Mouse (Mus musculus) heart, embryonic 15.5 days (tissue): ENCODE data around the gene Dcst1. TPM values are rescaled to one million over a fixed set of nuclear protein-coding genes. Genes with fewer than 3 reads are reported as not detected.

ENCODE experiments used
- ATAC-seq: fragments of 200-750 bp; cut with Nextera tagmentation; replicated peaks from 2 replicates; pipeline ENCODE4 v1.8.0; 2017; ENCODE audit warnings: low read depth, moderate TSS enrichment; ENCODE audit not compliant: insufficient number of reproducible peaks, insufficient read depth, low FRiP score
- H3K27ac ChIP-seq: fragments of 300-500 bp; sonication (generic); 2 replicates; pipeline ENCODE4 v1.5.1; 2015; ENCODE audit warnings: mild to moderate bottlenecking, inconsistent platforms
- H3K27me3 ChIP-seq: fragments of 300-500 bp; sonication (generic); 2 replicates; pipeline ENCODE4 v1.6.1; 2015; ENCODE audit warnings: inconsistent platforms
- H3K36me3 ChIP-seq: fragments of 300-500 bp; sonication (generic); 2 replicates; pipeline ENCODE4 v1.6.1; 2015; ENCODE audit warnings: mild to moderate bottlenecking, inconsistent platforms
- H3K4me1 ChIP-seq: fragments of 300-500 bp; sonication (generic); replicated peaks from 2 replicates; pipeline ENCODE4 v1.6.1; 2015; ENCODE audit warnings: inconsistent platforms
- H3K4me2 ChIP-seq: fragments of 300-500 bp; sonication (generic); 2 replicates; pipeline ENCODE4 v1.6.1; 2015; ENCODE audit warnings: inconsistent platforms, mild to moderate bottlenecking, moderate library complexity
- H3K4me3 ChIP-seq: fragments of 300-500 bp; sonication (generic); 2 replicates; pipeline ENCODE4 v1.5.1; 2015; ENCODE audit warnings: mild to moderate bottlenecking, inconsistent platforms
- H3K9ac ChIP-seq: fragments of 300-500 bp; sonication (generic); 2 replicates; pipeline ENCODE4 v1.6.1; 2015; ENCODE audit warnings: mild to moderate bottlenecking, inconsistent platforms
- H3K9me3 ChIP-seq: fragments of 300-500 bp; sonication (generic); replicated peaks from 2 replicates; pipeline ENCODE4 v1.6.1; 2016; ENCODE audit warnings: inconsistent platforms
- WGBS: fragments of 180-500 bp; shearing (Covaris S2); methylation state at CpG from one replicate; pipeline ENCODE4 v1.1.7; 2015; ENCODE audit warnings: mixed read lengths; 5-methylcytosine and 5-hydroxymethylcytosine counted together
- polyA plus RNA-seq: library from polyadenylated mRNA; unstranded; fragments of >200 nt; fragmentation: Nextera tagmentation; extraction: Ambion mirVana; gene quantifications from 2 replicates; pipeline ENCODE4 v1.2.1, GENCODE M21; 2015

Dcst1 gene
- polyA plus RNA-seq, result 0.06 and 0.18 TPM in 2 replicates

DNA sequence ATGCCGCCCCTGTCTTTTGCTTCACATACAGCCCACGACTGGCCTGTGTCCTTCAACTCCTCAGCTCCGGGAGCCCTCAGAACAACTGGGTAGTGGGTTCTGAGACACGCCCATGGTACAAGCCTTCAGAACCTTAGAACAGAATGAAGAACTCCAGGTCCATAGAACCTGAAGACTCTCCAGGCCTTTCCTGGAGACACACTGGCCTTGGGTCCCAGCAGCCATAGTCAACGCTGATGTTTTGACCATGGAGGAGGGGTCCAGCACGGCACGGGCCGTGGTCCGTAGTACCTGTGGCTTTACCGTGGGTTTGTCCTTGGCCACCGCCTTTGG, at the start of gene Dcst1:
Gene Dcst1, minus strand, starts transcription at position 101 of the 333 bp plus-strand sequence.
- Histone ChIP-seq H3K9ac (no peak within 1 kb of the TSS), H3K9me3 (no peaks in the 10 kb centered on the region), H3K4me2 (no peak within 1 kb of the TSS), H3K27ac (no peak within 1 kb of the TSS), H3K36me3 (no peaks in the 10 kb centered on the region), H3K27me3 (peaks cover 16% of the 10 kb centered on the region; the same call in 1 of the 2 replicates), H3K4me1 (no peaks in the 10 kb centered on the region; the same call in 1 of the 2 replicates), H3K4me3 (no peak within 1 kb of the TSS)
- ATAC-seq, result no peak
- 87% methylated on average over 11 of the region's 11 CpGs for WGBS

DNA sequence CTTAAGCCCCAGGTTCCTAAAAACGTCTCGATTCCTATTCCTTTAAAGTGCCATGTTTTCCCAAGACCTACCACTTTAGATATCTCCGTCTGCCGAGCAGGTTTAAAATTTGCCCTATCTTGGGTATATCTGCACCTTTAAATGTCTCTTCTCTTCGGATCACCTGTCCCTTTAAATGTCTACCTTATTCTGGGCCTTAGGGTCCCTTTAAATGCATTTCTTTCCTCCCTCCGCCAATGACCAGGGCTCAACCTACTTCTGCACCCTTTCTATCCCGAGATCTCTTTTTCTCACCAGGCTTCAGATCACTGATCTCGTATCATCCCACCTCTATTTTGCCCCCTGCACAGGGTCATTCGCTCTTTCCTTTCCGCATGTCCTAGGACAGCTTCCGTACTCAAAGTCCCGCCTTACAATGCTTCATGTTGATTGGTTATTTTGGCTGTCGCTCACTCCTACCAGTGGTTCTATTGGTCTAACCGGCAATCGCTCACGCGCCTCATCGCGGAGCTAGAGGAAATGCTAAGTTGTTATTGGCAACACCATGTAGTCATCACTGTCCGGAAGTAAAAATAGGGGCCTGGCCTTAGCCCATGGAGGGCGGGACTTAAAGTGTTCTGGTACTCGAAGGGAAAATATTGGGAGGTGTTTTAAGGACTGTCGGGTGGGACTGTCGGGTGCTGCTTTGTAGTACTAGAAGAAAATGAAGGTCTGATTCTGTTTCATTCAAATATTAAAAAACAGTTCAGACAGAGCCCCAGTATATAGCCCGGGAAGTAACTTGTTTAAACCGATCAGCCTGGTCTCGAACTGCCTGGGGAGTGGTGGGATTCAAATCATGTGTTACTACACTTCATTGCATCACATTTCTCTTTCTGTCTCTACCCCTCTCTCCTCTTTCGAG, 46.7 kb upstream of the Dcst1 start, which contains the start of gene Flad1:
Gene Flad1, minus strand, starts transcription at position 381 of the 904 bp plus-strand sequence.
- no peaks in the 10 kb centered on the region for H3K27me3 ChIP-seq
- H3K4me1 ChIP-seq, result peaks cover 9% of the 10 kb centered on the region
- H3K9me3 ChIP-seq, result no peaks in the 10 kb centered on the region
- 5% methylated on average over 28 of the region's 28 CpGs for WGBS
- peak within 1 kb of the TSS; percentile 80 for H3K4me2 ChIP-seq
- H3K4me3 ChIP-seq, result peak within 1 kb of the TSS; percentile 64
- H3K36me3 ChIP-seq, result peaks cover 35% of the 10 kb centered on the region
- H3K27ac ChIP-seq, result peak within 1 kb of the TSS; percentile 53
- ATAC-seq, result peak; percentile 99
- H3K9ac ChIP-seq, result peak within 1 kb of the TSS; percentile 62

DNA sequence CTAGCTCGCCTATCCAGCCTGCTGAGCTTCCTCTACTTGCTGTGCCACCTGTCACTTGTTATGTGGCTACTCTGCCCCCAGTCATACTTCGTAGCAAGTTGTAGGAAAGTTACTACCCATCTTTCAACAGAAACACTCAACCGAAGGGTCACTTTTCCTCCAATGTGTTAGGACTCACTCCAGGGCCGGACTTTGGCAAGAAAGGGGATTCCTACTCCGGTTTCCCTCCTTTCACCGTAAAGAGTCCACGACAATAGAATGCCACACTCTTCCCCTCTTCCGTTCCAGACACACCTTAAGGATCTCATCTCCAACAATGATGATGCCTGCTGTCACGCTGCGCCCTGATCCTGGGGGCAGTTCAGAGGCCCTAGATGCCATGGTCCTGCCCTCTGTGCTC, 45.8 kb upstream of the Dcst1 start:
- peaks cover 26% of the 10 kb centered on the region for H3K36me3 ChIP-seq
- H3K27ac ChIP-seq, result peak overlapping the region; percentile 29; the same call in 1 of the 2 replicates
- 72% methylated on average over 10 of the region's 10 CpGs for WGBS

DNA sequence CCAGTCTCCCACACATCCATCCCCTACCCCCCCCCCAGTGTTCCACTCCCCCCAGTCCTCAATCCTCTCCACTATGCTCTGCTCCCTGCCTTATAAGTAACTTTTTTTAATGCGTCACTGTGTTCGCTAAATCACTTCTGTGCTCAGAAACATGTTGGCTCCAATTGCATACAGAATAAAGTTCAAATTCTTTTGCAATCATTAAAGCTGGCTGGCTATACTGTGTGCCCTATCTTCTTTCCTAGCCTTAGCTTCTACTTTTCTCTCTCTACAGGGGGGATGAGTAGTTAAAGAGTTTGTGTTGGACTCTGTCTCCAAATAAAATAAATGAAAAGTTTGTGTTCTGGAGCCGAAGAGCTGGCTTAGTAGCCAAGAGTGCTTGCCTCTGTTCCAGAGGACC, 44.6 kb upstream of the Dcst1 start:
- H3K4me1 ChIP-seq, result peaks cover 8% of the 10 kb centered on the region
- H3K4me2 ChIP-seq, result no peak overlapping the region
- H3K36me3 ChIP-seq, result peaks cover 23% of the 10 kb centered on the region
- no peak overlapping the region for H3K4me3 ChIP-seq
- no peaks in the 10 kb centered on the region for H3K27me3 ChIP-seq
- H3K9ac ChIP-seq, result no peak overlapping the region
- H3K27ac ChIP-seq, result no peak overlapping the region
- WGBS, result 91% methylated on average over 3 of the region's 3 CpGs
- no peak for ATAC-seq
- no peaks in the 10 kb centered on the region for H3K9me3 ChIP-seq

More for the DNA sequence above, 45.8 kb upstream of the Dcst1 start:
- Histone ChIP-seq H3K9ac (peak overlapping the region; percentile 62), H3K4me1 (peaks cover 8% of the 10 kb centered on the region), H3K27me3 (no peaks in the 10 kb centered on the region), H3K4me2 (peak overlapping the region; percentile 80), H3K4me3 (peak overlapping the region; percentile 64), H3K9me3 (no peaks in the 10 kb centered on the region)
- ATAC-seq, result no peak

DNA sequence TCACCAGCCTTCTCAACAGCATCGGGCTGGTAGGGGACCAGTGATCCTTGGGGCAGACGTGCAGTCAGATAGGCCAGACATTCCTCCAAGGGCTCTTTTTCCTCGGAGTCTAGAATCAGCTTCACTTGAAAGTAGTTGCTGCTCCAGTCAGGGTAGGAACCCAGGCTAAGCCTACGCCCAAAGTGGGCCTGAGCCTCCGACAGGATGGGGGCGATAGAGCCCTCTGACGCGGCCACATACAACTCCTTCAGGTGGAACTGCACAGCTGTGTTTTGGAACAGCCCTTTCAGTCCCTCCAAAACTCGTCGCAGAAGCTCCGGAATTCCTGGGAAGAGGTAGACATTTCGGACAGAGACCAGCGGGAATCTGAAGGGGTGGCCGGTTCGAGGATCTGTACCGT, 43.4 kb upstream of the Dcst1 start:
- WGBS, result 63% methylated on average over 16 of the region's 16 CpGs
- Histone ChIP-seq H3K27ac (no peak overlapping the region), H3K4me2 (no peak overlapping the region), H3K9ac (no peak overlapping the region), H3K4me1 (peaks cover 8% of the 10 kb centered on the region), H3K4me3 (no peak overlapping the region), H3K27me3 (no peaks in the 10 kb centered on the region), H3K9me3 (no peaks in the 10 kb centered on the region), H3K36me3 (peaks cover 27% of the 10 kb centered on the region)
- ATAC-seq, result no peak

DNA sequence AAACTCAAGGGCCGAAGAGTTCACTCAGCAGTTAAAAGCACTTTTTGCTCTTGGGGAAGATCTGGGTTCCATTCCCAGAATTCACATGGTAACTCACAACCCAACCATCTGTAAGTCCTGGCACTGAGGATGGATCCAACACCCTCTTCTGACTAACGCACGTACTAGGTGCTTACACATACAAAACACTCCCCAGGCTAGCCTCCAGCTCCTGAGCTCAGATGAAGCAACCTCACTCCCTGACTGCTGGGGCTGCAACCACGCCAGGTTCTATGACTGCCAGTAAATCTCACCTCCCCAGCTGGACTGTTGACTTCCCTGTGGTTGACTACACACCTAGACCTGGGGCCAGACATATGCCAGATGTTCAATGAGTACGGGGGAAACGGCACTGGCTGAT, 41.8 kb upstream of the Dcst1 start:
- Histone ChIP-seq H3K27me3 (no peaks in the 10 kb centered on the region), H3K4me3 (no peak overlapping the region), H3K4me1 (peaks cover 8% of the 10 kb centered on the region), H3K9ac (no peak overlapping the region), H3K27ac (no peak overlapping the region), H3K4me2 (no peak overlapping the region), H3K36me3 (peaks cover 37% of the 10 kb centered on the region), H3K9me3 (no peaks in the 10 kb centered on the region)
- no peak for ATAC-seq
- WGBS, result 90% methylated on average over 6 of the region's 6 CpGs

DNA sequence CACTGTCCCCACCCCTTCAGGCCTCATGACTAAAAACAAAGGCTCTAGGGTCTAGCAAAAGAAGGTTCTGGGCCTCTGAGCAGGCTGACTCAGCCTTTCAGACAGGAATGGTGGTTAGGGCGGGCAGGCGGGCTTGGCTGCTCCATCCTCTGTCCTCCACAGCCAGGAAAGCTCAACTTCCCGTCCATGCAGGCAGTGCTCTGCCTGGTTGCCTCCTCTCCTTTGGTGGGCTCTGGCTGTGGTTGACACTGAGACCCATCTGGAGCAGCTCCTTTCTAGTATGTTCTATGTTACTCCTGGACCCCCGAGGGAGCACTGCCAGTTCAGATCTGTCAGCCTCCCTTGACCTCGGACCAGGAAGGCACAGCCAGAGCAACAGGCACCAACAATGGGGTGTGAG, 37.6 kb upstream of the Dcst1 start, which contains the start of gene Lenep:
Gene Lenep, minus strand, starts transcription at position 101 of the 400 bp plus-strand sequence.
- no peak for ATAC-seq
- Histone ChIP-seq H3K4me1 (no peaks in the 10 kb centered on the region), H3K27me3 (no peaks in the 10 kb centered on the region), H3K27ac (no peak within 1 kb of the TSS), H3K9ac (no peak within 1 kb of the TSS), H3K4me3 (no peak within 1 kb of the TSS), H3K36me3 (peaks cover 39% of the 10 kb centered on the region), H3K4me2 (no peak within 1 kb of the TSS), H3K9me3 (no peaks in the 10 kb centered on the region)
- 74% methylated on average over 5 of the region's 5 CpGs for WGBS

DNA sequence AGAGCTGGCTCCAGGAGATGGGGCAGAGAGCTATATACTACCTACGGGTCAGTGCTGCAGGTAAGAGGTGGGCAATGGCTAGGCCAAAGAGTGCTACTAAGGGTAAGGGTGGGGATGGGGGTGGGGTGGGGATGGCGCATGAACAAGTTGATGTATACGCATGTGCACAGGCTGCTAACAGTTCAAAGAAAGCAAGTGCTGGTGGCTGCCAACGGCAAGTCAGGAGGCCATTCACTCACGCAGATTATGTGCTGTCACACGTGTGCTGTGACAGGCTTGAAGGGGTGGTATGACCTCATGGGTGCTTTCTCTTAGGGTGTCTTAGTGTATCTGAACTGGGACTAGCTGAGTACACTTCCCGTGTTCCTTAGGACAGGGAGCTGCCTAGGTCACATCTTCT, 36.3 kb upstream of the Dcst1 start:
- peaks cover 34% of the 10 kb centered on the region for H3K36me3 ChIP-seq
- WGBS, result 84% methylated on average over 7 of the region's 7 CpGs
- ATAC-seq, result no peak

DNA sequence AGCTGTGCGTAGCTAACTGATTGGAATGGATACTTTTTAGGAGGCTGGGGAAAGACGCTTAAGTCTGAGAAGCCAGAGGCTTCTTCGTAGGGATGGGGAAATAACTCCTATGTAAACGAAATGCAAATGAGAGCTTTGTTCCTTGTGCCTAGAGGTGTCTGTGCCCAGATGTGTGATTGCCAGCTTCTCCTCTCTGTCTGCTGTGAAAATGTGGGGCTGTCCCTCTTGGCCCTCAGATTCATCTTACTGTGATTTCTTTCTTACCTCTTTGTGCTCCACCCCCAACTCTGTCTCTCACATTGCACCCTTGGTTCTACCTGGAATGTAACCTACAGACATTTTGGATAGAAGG, 31.6 kb upstream of the Dcst1 start:
- ATAC-seq, result no peak
- Histone ChIP-seq H3K27ac (peak overlapping the region; percentile 94), H3K27me3 (no peaks in the 10 kb centered on the region), H3K9ac (peak overlapping the region; percentile 63), H3K4me1 (peaks cover 31% of the 10 kb centered on the region), H3K4me2 (peak overlapping the region; percentile 96), H3K9me3 (no peaks in the 10 kb centered on the region), H3K4me3 (peak overlapping the region; percentile 73), H3K36me3 (peaks cover 3% of the 10 kb centered on the region; the same call in 1 of the 2 replicates)
- 0% methylated on average over 4 of the region's 4 CpGs for WGBS

More for the DNA sequence above, 36.3 kb upstream of the Dcst1 start:
- Histone ChIP-seq H3K9me3 (no peaks in the 10 kb centered on the region), H3K4me1 (peaks cover 8% of the 10 kb centered on the region), H3K9ac (no peak overlapping the region), H3K27me3 (no peaks in the 10 kb centered on the region), H3K4me3 (no peak overlapping the region), H3K27ac (no peak overlapping the region), H3K4me2 (no peak overlapping the region)

DNA sequence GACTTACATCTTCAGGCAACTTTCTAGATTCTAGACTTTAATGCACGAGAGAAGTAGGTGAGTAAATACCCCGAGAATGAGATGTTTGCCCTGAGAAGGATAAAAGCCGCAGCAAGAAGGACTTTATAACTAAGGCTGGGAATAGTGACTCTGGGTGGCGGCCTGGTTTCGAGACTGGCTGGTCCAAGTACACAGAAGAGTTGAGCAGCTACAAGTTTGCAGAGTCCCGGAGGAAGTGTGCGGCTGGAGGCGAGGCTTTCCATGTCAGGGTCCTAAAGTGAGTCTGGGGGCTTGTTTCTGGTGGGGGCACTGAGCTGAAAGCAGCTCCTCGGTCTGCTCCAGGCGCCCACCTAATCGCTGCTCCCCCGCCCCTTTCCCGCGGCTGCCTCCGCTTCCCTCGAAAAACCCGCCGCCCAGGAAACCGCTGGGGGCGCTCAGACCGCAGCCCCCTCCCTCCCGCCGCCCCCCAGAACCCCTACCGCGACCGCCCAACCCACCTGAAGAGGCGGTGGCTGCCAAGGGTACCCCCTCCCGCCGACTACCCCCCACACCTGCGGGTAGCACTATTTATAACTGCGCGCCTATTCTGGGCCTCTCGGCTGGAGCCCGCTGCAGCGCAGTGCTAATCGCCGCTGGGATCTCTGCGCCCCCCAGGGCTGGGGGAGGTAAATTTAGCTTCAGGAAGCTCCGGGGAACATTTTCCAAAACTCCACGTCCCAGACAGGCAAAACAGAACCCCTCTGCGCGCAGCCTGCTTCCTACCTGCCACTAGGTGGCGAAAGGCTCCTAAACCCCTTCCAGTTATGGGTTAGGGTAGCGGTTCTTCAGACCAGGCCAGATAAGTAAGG, 31.0 kb upstream of the Dcst1 start:
- no peaks in the 10 kb centered on the region for H3K9me3 ChIP-seq
- ATAC-seq, result no peak
- peaks cover 37% of the 10 kb centered on the region for H3K4me1 ChIP-seq
- H3K27ac ChIP-seq, result peak overlapping the region; percentile 94
- peak overlapping the region; percentile 63 for H3K9ac ChIP-seq
- H3K4me2 ChIP-seq, result peak overlapping the region; percentile 96
- no peaks in the 10 kb centered on the region for H3K36me3 ChIP-seq
- H3K4me3 ChIP-seq, result peak overlapping the region; percentile 73
- WGBS, result under 1% methylated on average over 44 of the region's 44 CpGs
- no peaks in the 10 kb centered on the region for H3K27me3 ChIP-seq

DNA sequence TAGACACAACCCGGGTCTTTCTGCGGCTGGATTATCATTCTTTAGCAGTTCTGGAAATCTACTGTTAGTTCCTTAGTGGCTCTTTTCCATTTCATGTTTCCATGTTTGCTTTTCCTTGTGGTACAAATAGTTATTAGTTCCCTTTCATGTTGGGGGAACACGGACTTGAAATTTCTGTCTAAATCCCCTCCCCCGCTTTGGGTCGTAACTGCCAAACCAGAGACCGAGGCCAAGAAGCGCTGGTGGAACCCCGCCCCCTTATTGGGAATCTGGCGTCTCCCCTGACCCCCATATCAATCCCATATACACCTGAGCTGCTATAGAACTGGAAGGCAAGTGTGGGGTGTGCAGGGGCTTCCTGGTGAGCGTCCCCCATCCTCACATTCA, 30.4 kb upstream of the Dcst1 start:
- Histone ChIP-seq H3K4me1 (peaks cover 43% of the 10 kb centered on the region), H3K27ac (peak overlapping the region; percentile 94), H3K27me3 (no peaks in the 10 kb centered on the region), H3K4me3 (peak overlapping the region; percentile 73), H3K9ac (peak overlapping the region; percentile 63), H3K9me3 (no peaks in the 10 kb centered on the region), H3K36me3 (no peaks in the 10 kb centered on the region), H3K4me2 (peak overlapping the region; percentile 96)
- WGBS, result 3% methylated on average over 10 of the region's 10 CpGs
- no peak for ATAC-seq
